Mouse (Mus musculus) myocyte (in vitro differentiated cells): ENCODE measurements around the gene Jdp2.

ENCODE experiments used
- E2F4 ChIP-seq: IDR thresholded peaks from one replicate; pipeline ENCODE4 v1.6.1; 2011; ENCODE audit warnings: mild to moderate bottlenecking, control low read depth, moderate library complexity; ENCODE audit not compliant: insufficient read depth
- MAX ChIP-seq: IDR thresholded peaks from one replicate; pipeline ENCODE4 v1.6.1; 2011; ENCODE audit warnings: low read depth, mild to moderate bottlenecking, control low read depth
- MYOD1 ChIP-seq, 3 experiments: IDR thresholded peaks; one replicate each; pipeline ENCODE4 v1.6.1; 2011; ENCODE audit warnings: control low read depth in 2 of 3, low read depth in 2 of 3, mild to moderate bottlenecking in 2 of 3, moderate library complexity in 1 of 3; ENCODE audit not compliant: insufficient read length in 2 of 3, control insufficient read depth in 1 of 3
- MYOG ChIP-seq, 3 experiments: IDR thresholded peaks; one replicate each; pipeline ENCODE4 v1.6.1; 2011; ENCODE audit warnings: control low read depth in 2 of 3, low read depth in 2 of 3, mild to moderate bottlenecking in 2 of 3; ENCODE audit not compliant: insufficient read length in 2 of 3, control insufficient read depth in 1 of 3, insufficient read depth in 1 of 3
- POLR2A ChIP-seq: IDR thresholded peaks from one replicate; pipeline ENCODE4 v1.6.1; 2011; ENCODE audit warnings: low read depth, mild to moderate bottlenecking, control low read depth, moderate library complexity; ENCODE audit not compliant: insufficient read length
- POLR2AphosphoS2 ChIP-seq: IDR thresholded peaks from one replicate; pipeline ENCODE4 v1.6.1; 2011; ENCODE audit warnings: low read depth, control low read depth; ENCODE audit not compliant: insufficient read length
- SRF ChIP-seq: IDR thresholded peaks from one replicate; pipeline ENCODE4 v1.6.1; 2011; ENCODE audit warnings: low read depth; ENCODE audit not compliant: control insufficient read depth, insufficient read length
- USF1 ChIP-seq: IDR thresholded peaks from one replicate; pipeline ENCODE4 v1.6.1; 2011; ENCODE audit warnings: low read depth, mild to moderate bottlenecking, control low read depth, moderate library complexity

DNA sequence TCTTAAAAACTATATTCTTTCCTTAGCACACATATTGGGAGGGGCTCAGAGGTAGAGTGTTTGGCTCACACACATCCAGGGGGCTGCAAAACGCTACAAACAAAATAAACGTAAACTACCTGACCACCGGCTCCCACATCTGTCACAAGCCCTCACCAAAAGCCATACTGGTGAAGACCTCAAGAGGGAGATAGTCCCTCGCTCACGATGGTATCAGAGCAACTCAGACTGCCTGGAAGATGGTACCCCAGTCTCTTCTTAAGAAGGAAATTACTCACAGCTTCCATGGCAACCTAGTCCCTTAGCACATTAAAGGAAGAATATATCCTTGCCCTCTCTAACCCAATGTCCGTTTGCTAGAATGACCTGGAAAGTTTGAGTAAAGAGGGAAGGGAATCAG lies 89.0 kb downstream of the Jdp2 start:
- TF ChIP-seq POLR2AphosphoS2: no peak
- TF ChIP-seq MAX: no peak
- no peak for TF ChIP-seq POLR2A
- TF ChIP-seq USF1: no peak
- no peak for TF ChIP-seq MYOG (IDR thresholded peaks at IDR 0.05; ENCODE audit: control insufficient read depth in 1 of 3, insufficient read depth in 1 of 3, insufficient read length in 2 of 3, low read depth in 2 of 3)
- no peak for TF ChIP-seq SRF
- no peak for TF ChIP-seq E2F4
- TF ChIP-seq MYOD1 (IDR thresholded peaks at IDR 0.05; ENCODE audit: control insufficient read depth in 1 of 3, insufficient read length in 2 of 3, low read depth in 2 of 3): no peak
